Mouse (Mus musculus) neutrophil, adult 59 days (primary cell): Measurements from ENCODE around the gene Prepl. TPM values are rescaled to one million over a fixed set of nuclear protein-coding genes. Genes with fewer than 3 reads are reported as not detected.

Source experiments
- total RNA-seq, 2 experiments: library from RNA; stranded (reverse); gene quantifications; 1 replicate in 1 of 2; 2 replicates in 1 of 2; pipeline ENCODE4 v1.2.4; 2023

The Prepl gene
- total RNA-seq, result 10 to 100 TPM in 1 of 2 experiments, 1 to 10 TPM in 1; 9.6 to 10.1 TPM

DNA sequence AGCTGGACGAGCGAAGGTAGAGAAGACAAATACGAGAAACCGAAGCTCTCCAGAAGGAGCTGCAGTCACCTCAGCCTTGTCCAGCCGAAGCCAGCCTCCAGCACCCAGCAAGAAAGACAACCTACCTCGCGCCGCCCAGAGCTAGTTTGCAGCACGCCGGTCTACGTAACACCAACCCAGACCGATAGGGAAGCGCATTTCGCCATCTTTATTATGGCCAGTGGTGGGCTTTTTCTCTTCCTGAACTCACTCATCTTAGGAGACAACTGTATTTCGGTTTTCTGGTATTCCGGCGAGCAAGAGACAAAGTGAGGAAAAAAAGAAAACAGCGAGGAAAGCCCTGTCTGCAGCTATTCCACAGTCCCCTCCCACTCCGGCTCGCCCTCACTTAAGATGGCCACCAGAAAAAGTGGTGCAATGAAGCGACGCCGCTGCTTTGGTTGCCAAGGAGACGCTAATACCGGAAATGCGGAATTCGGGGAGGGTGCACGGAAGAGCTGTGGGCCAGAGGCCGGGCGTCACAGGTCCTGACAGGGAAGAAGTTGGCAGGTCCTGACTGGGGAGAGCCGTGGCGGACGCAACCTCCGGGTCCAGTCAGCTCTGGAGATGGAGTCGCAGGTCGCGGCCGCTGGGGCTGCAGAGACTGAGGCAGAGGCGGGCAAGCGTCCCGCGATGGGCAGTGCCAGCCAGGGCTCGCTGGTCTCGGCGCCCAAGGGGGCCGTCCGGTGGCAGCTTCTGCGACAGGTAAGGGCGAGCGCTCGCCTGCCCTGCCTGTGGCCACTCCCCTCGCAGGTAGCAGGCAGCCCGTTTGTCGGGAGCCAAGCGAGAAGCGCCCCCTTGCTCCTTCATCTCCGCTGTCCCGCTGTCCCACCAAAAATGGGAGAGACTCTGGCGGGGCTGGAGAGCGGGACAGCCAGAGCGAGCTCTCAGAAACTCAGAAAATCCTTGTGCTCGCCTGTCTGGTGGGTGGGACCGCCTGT, at the start of gene Prepl, which contains the start of gene Camkmt:
Prepl (minus strand) TSS at position 122 of the 980 bp plus-strand sequence.
Camkmt (plus strand) TSS at position 433 of the 980 bp plus-strand sequence.

DNA sequence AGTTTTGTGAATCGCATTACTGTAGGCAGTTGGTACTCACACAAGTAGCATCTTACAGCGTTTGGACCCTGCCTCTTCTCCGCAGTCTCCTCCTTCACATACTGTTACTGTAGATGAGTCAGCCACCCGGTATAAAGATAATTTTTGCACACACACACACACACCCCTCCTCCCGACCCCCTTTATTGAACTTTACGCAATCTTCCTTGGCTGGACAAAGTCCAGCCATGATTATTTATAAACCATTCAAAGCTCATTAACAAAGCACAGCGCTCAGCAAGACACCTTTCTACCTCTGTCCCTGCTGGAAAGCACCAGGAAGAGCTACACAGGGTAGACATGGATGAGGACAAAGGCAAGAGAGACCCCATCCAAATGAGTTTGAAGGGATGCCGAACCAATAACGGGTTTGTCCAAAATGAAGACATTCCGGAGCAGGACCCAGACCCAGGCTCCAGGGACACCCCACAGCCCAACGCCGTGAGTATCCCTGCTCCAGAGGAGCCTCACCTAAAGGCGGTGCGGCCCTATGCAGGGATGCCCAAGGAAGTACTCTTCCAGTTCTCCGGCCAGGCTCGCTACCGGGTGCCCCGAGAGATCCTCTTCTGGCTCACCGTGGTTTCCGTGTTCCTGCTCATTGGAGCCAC, 61.8 kb downstream of the Prepl start, which contains the start of gene Slc3a1:
Slc3a1 (plus strand) TSS at position 284 of the 647 bp plus-strand sequence.

Other genes starting within 250 kb of the Prepl start
- gene Ppm1b, start 133.5 kb downstream of the Prepl start, total RNA-seq, result 10 to 100 TPM; 41.0 to 41.5 TPM
- under 1 TPM; 0.33 to 0.44 TPM for gene Slc3a1, start 61.9 kb downstream of the Prepl start, total RNA-seq
- gene Camkmt, start 311 bp upstream of the Prepl start, total RNA-seq, result 1 to 10 TPM; 5.0 to 5.6 TPM